Mouse (Mus musculus) hindbrain, embryonic 11.5 days (tissue): ENCODE measurements at regions not wholly inside any gene's neighbourhood (a gene's known extent, or its start where the extent isn't known, plus 50 kb on each side); places are given as distances from the start of the nearest gene placed in this dataset.

Source experiments
- ATAC-seq: fragments of 200-750 bp; cut with Nextera tagmentation; 2 replicates; pipeline ENCODE4 v1.8.0; 2017; ENCODE audit warnings: mild to moderate bottlenecking, moderate TSS enrichment, moderate library complexity; ENCODE audit not compliant: low FRiP score
- DNase-seq: peaks from one replicate; pipeline ENCODE4 v3.0.0-alpha.2; 2015; ENCODE audit warnings: low spot score
- H3K27ac ChIP-seq: fragments of 300-500 bp; sonication (generic); 2 replicates; pipeline ENCODE4 v1.5.1; 2014; ENCODE audit warnings: mild to moderate bottlenecking, low read depth, low read length
- H3K27me3 ChIP-seq: fragments of 300-500 bp; sonication (generic); 2 replicates; pipeline ENCODE4 v1.6.1; 2014; ENCODE audit warnings: mild to moderate bottlenecking, low read length, moderate library complexity, mixed read lengths; ENCODE audit not compliant: control insufficient read depth, insufficient read depth
- H3K36me3 ChIP-seq: fragments of 300-500 bp; sonication (generic); 2 replicates; pipeline ENCODE4 v1.6.1; 2014; ENCODE audit warnings: mild to moderate bottlenecking, low read length, moderate library complexity, mixed read lengths; ENCODE audit not compliant: control insufficient read depth, insufficient read depth
- H3K4me1 ChIP-seq: fragments of 300-500 bp; sonication (generic); replicated peaks from 2 replicates; pipeline ENCODE4 v1.6.1; 2014; ENCODE audit warnings: low read length, mixed read lengths; ENCODE audit not compliant: control insufficient read depth, insufficient read depth
- H3K4me2 ChIP-seq: fragments of 300-500 bp; sonication (generic); replicated peaks from 2 replicates; pipeline ENCODE4 v1.6.1; 2014; ENCODE audit warnings: mild to moderate bottlenecking, low read depth, low read length
- H3K4me3 ChIP-seq: fragments of 300-500 bp; sonication (generic); 2 replicates; pipeline ENCODE4 v1.5.1; 2014; ENCODE audit warnings: low read depth, low read length
- H3K9ac ChIP-seq: fragments of 300-500 bp; sonication (generic); 2 replicates; pipeline ENCODE4 v1.6.1; 2014; ENCODE audit warnings: low read depth, low read length
- H3K9me3 ChIP-seq: fragments of 300-500 bp; sonication (generic); 2 replicates; pipeline ENCODE4 v1.6.1; 2016; ENCODE audit warnings: low read length; ENCODE audit not compliant: control insufficient read depth
- WGBS: fragments of 180-500 bp; shearing (Covaris S2); extraction: QIAGEN DNeasy Blood & Tissue Kit; methylation state at CpG from one replicate; pipeline ENCODE4 v1.1.7; 2014; 5-methylcytosine and 5-hydroxymethylcytosine counted together

DNA sequence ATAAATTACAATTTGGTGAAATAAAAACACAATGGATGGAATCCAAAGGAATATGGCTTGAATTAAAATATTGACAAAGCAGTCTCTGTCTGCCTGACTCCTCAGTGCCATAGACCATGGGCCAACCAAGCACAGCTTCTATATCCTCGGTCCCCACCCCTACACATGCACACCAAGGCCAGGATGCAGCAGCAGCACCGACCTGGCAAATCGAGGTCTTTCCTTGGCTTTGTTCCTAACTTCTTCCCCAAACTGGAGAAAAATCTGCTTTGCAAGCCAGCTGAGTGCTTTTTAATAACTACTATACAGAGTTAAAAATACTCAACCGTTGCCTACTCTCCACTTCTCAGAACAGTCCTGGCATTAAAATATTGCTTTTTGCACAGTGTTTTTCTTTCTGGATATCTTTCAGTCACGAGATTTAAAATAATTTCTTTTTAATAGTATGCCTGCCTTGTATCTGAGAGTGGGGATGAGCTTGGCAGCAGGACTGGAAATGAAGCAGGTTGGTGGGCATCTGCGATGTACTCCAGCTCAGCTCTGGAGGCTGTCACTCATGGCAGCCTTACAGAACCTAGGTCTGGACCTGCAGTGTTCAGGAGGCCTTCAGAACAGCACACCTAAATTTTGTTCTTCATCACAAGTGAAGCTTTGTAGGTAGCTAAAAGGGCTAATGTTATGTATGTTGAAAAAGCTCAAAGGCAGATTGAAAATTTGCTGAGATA lies 423.1 kb downstream of the Rnf144a start:
- Histone ChIP-seq H3K9me3 (no peaks in the 10 kb centered on the region), H3K36me3 (no peaks in the 10 kb centered on the region), H3K4me1 (no peaks in the 10 kb centered on the region), H3K27ac (no peak overlapping the region), H3K9ac (no peak overlapping the region), H3K4me3 (no peak overlapping the region), H3K4me2 (no peak overlapping the region), H3K27me3 (no peaks in the 10 kb centered on the region)
- 87% methylated on average over 6 of the region's 6 CpGs for WGBS
- ATAC-seq: no peak
- no peak for DNase-seq

DNA sequence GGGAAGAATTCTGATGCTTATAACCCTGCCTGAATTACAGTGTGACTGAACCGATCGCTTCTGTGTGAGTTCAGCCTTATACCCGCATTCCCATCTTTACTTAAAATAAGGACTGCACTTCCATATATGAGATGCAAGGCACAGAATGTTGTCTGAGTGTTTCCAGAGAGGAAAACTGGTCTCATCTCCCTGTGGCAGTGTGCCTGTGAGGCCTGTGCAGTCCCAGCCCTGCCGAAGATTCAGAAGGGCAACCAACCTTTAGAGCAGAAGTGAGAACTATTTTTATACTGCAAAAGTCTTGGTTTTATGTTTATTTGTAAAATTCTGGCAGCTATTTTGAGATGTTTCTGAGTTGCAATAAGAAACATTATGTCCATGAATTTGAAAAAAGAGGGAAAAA lies 432.5 kb downstream of the Rnf144a start:
- Histone ChIP-seq H3K4me1 (no peaks in the 10 kb centered on the region), H3K9ac (no peak overlapping the region), H3K9me3 (no peaks in the 10 kb centered on the region), H3K4me2 (no peak overlapping the region), H3K27ac (no peak overlapping the region), H3K27me3 (no peaks in the 10 kb centered on the region), H3K4me3 (no peak overlapping the region), H3K36me3 (no peaks in the 10 kb centered on the region)
- ATAC-seq (no peak), DNase-seq (no peak)
- WGBS: 97% methylated on average over 4 of the region's 4 CpGs

DNA sequence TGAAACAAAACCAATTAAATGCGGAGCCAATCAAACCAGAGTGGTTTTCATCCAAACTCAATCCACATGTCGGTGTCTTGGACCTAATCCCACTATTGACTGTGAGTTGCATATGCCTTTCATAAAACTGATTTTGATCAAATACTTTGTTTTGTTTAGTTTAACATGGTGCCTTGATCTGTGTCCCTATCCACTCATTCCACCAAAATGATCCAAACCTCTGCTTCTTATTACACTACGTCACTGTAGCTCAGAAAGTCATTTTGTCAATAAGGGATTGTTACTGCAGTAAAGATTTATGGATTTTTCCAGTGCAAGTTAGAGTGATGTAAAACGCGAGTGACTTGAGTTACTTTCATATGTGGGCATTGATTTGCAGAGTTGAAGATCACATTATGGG lies 436.7 kb downstream of the Rnf144a start:
- Histone ChIP-seq H3K9ac (no peak overlapping the region), H3K4me2 (no peak overlapping the region)
- 85% methylated on average over 5 of the region's 5 CpGs for WGBS

DNA sequence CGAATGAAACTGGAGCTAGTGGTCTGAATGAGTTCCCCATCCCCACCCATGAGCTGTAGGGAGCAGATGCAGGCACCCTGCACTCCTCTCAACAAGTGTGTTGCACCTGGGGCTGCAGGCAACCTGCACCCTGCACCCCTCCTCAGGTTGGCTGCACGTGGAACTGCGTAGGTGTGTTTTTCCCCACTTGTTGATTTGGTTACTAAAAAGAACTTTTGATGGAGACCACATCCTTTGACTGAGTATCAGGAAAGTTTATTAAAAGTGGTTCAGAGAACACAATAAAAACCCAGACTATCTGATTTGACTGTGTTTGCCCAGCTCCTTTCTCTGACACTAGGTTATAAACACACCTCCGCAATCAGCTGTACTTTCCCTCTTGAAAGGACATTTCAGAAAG lies 456.5 kb downstream of the Rnf144a start:
- Histone ChIP-seq H3K4me3 (no peak overlapping the region), H3K36me3 (no peaks in the 10 kb centered on the region), H3K27ac (no peak overlapping the region), H3K9me3 (no peaks in the 10 kb centered on the region), H3K4me1 (no peaks in the 10 kb centered on the region), H3K4me2 (no peak overlapping the region), H3K27me3 (no peaks in the 10 kb centered on the region), H3K9ac (no peak overlapping the region)
- ATAC-seq (no peak), DNase-seq (no peak)
- 84% methylated on average over 4 of the region's 4 CpGs for WGBS

More for the DNA sequence above, 436.7 kb downstream of the Rnf144a start:
- H3K9me3 ChIP-seq: no peaks in the 10 kb centered on the region
- DNase-seq: no peak
- no peak overlapping the region for H3K27ac ChIP-seq
- no peaks in the 10 kb centered on the region for H3K27me3 ChIP-seq
- H3K36me3 ChIP-seq: no peaks in the 10 kb centered on the region
- ATAC-seq: no peak
- H3K4me1 ChIP-seq: no peaks in the 10 kb centered on the region
- H3K4me3 ChIP-seq: no peak overlapping the region

DNA sequence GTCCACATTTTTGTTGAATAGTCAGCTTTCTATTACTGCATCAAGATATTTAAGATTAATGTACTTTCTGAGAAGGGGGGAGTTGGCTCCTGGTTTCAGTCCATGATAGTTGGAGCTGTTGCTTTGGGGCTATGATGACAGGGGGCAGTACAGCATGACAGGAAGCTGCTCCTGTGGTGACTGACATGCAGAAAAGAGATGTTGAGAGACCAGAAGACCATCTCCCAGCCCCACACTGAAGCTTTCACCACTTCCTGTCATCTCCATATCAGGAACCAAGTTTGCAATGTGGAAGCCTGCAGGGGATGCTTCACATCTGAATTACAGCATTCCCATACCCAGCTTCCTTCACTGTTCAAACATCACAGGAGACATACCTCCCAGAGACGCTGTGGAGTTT lies 457.5 kb downstream of the Rnf144a start:
- no peak overlapping the region for H3K4me3 ChIP-seq
- no peak overlapping the region for H3K4me2 ChIP-seq
- H3K9me3 ChIP-seq: no peaks in the 10 kb centered on the region
- no peak for DNase-seq
- WGBS: 84% methylated on average over 1 of the region's 1 CpGs
- H3K27me3 ChIP-seq: no peaks in the 10 kb centered on the region
- no peak overlapping the region for H3K27ac ChIP-seq
- no peak overlapping the region for H3K9ac ChIP-seq
- no peak for ATAC-seq
- no peaks in the 10 kb centered on the region for H3K36me3 ChIP-seq
- H3K4me1 ChIP-seq: no peaks in the 10 kb centered on the region

DNA sequence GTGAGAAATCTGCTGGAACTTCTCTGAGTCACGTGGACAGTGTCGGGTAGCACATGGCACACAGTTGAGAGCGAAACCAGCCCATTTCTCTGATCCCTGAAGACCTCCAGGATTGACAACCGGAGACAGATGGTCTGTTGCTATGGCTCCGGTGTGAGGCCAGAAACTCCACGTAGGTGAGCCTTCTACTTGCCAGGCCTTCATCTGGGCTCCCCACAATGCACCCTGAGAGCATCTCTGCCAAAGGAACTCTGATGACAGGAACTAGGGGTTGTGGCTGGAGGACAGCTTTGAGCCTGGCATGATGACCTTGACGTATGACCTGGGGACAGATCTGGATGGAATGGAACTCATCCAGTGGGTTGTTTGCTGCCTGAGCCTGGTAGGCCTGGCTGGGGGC lies 467.9 kb downstream of the Rnf144a start:
- Histone ChIP-seq H3K9ac (no peak overlapping the region), H3K27me3 (no peaks in the 10 kb centered on the region), H3K36me3 (no peaks in the 10 kb centered on the region), H3K4me2 (no peak overlapping the region), H3K4me3 (no peak overlapping the region), H3K4me1 (no peaks in the 10 kb centered on the region), H3K9me3 (no peaks in the 10 kb centered on the region), H3K27ac (no peak overlapping the region)
- 79% methylated on average over 7 of the region's 7 CpGs for WGBS
- DNase-seq (no peak), ATAC-seq (no peak)

DNA sequence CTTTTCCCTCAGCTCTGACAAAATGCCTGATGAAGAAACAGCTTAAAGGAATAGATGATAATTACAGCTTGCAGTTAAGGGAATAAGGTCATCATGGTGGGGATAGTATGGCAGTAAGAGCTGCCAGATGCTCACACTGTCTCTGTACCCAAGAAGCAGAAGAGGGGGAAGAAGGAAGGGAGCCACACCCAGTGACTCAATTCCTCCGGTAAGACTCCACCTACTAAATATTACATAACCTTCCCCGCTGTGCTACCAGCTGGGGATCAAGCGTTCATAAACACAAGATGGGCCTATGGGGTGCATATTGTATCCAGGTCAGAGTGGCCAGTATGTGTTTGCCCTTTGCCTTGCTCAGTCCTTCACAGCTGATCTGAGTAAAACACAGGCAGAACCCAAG lies 468.9 kb downstream of the Rnf144a start:
- no peak overlapping the region for H3K27ac ChIP-seq
- no peaks in the 10 kb centered on the region for H3K4me1 ChIP-seq
- H3K4me2 ChIP-seq: no peak overlapping the region
- DNase-seq (no peak), ATAC-seq (no peak)
- H3K9ac ChIP-seq: no peak overlapping the region
- H3K36me3 ChIP-seq: no peaks in the 10 kb centered on the region
- no peaks in the 10 kb centered on the region for H3K9me3 ChIP-seq
- 97% methylated on average over 3 of the region's 3 CpGs for WGBS
- no peak overlapping the region for H3K4me3 ChIP-seq
- H3K27me3 ChIP-seq: no peaks in the 10 kb centered on the region

DNA sequence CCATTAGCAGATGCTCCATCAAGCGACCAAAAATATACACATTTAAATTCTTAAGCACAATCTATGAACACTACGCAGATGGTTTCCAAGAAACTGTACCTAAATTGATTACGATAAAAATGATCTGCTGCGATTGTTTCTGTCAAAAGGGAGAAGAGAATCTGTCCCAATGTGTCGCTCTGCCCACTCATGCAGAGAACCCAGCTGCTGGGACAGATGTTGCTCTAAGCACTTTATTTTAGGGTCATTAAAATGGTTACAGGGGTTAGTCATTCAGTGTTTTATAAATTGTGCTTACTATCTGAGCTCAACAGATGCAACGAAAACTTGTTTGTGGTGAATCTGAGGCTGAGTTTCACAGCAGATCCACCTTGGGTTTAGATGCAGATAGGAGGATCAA lies 476.2 kb downstream of the Rnf144a start:
- no peaks in the 10 kb centered on the region for H3K4me1 ChIP-seq
- 87% methylated on average over 6 of the region's 6 CpGs for WGBS
- H3K4me2 ChIP-seq: no peak overlapping the region
- no peak overlapping the region for H3K27ac ChIP-seq
- DNase-seq: no peak
- H3K9me3 ChIP-seq: no peaks in the 10 kb centered on the region
- H3K36me3 ChIP-seq: no peaks in the 10 kb centered on the region
- no peak overlapping the region for H3K9ac ChIP-seq
- ATAC-seq: no peak
- H3K27me3 ChIP-seq: no peaks in the 10 kb centered on the region
- H3K4me3 ChIP-seq: no peak overlapping the region

DNA sequence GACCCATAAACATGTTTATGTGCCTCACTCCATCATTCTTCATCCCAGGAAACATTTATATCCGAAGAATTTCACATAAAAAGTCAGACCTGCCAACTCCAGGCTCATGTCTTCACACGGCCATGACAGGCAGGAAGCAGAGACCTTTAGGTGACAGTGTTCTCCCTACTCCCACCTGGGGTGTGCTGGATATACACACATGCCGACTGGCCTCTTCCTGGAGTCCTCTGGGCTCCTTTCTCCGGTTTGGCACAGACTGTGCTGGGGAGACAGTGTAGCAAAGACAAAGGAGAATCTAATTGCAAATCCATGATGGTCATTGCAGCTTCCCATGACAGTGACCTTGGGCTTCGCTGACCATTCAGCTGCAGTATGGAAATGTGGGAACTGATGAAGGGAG lies 480.1 kb downstream of the Rnf144a start:
- DNase-seq (no peak), ATAC-seq (no peak)
- Histone ChIP-seq H3K4me2 (no peak overlapping the region), H3K9ac (no peak overlapping the region), H3K27ac (no peak overlapping the region), H3K9me3 (no peaks in the 10 kb centered on the region), H3K4me1 (no peaks in the 10 kb centered on the region), H3K4me3 (no peak overlapping the region), H3K27me3 (no peaks in the 10 kb centered on the region), H3K36me3 (no peaks in the 10 kb centered on the region)
- WGBS: 86% methylated on average over 5 of the region's 5 CpGs
